Mouse (Mus musculus) adrenal gland, postnatal 4 days (tissue): Measurements from ENCODE around the gene Tfap2b. TPM values are rescaled to one million over a fixed set of nuclear protein-coding genes. Genes with fewer than 3 reads are reported as not detected.

ENCODE experiments used
- DNase-seq, 2 experiments: peaks; one replicate each; pipeline ENCODE4 v3.0.0; 2021 to 2022; ENCODE audit warnings: low spot score in 2 of 2, mixed read lengths in 2 of 2
- total RNA-seq, 2 experiments: library from RNA; stranded (reverse); gene quantifications; 2 replicates each; pipeline ENCODE4 v1.2.3; 2021

Gene Tfap2b
- total RNA-seq, 2 experiments from 2014 or later = 20.3 to 29.9 TPM

GRCm38 (mm10) chr1:19231574-19232080, 22.9 kb downstream of the Tfap2b start:
- no peak for DNase-seq

DNA sequence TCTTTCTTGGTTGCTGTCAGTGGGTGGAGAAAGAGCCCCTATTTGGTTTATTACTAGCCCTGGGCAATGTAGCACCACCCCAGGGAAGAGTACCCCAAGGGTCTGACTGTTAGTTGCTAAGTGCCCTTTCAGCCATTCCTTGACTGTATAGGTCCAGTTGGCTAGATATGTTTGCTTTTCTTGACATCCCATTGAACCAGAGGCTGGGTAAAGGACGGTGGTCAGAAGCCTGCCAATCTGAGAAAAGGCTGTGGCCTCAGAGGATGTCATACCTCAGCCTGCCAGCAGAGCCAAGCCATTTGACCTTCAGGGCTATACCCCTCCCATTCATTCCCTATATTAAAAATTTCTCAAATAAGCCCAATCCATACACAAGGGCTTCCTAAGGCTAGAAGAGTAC, 24.0 kb downstream of the Tfap2b start:
- DNase-seq = no peak

GRCm38 (mm10) chr1:19233857-19234256, 25.1 kb downstream of the Tfap2b start:
- DNase-seq = no peak

GRCm38 (mm10) chr1:19234432-19235205, 25.9 kb downstream of the Tfap2b start:
- DNase-seq = no peak

- no peak for DNase-seq
Observed at GRCm38 (mm10) chr1:19236051-19236450, 27.3 kb downstream of the Tfap2b start.

GRCm38 (mm10) chr1:19236591-19236990, 27.9 kb downstream of the Tfap2b start:
- no peak for DNase-seq

DNA sequence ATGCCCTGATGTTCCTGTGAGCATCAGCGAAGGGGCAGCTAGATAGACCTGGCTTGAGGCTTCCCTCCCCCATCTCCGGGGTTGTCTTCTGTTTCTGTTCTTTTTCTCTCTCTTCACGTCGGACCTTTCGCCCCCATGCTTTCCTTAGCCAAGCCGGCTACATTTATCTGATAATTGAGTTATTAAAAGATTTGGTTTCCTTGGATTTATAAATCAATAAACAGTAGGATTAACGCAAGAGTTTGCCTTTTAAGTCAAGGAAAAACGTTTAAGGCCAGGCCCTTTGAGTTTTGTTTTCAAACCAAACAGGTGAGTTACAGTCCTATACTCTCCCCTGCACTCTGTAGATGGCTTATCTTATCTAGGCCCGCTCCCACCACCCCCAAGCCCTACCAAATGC, 28.3 kb downstream of the Tfap2b start:
- DNase-seq = no peak

DNA sequence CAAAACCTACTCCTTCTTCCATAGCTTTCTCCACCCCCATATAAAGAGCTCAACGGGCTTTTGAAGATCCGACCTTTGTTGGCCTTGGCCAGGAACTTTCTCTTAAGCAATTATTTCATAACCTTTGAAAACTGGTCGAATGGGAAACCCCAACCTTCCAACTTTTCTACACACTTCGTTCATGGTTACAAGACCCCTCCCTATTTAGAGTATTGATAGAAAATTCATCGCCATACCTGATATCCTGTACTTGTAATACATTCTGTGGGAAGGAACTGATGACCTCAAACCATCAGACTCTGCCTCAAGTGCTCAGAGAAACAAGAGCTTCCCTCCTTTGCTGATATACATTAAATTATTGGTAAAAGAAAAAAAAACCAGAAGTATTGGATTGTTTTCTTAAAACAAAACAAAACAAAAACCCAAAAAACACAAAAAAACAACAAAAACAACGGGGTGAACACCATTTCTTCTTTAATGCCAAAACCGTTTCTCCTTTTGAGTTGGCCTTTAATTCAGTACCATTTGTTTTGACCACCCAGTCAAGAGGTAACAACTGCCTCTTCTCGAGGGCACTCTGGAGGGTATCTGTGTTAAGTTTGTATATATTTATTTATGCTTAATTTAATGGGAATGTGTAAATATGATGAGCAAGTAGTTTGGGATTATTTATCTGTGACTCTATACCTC, 29.2 kb downstream of the Tfap2b start:
- no peak for DNase-seq

DNA sequence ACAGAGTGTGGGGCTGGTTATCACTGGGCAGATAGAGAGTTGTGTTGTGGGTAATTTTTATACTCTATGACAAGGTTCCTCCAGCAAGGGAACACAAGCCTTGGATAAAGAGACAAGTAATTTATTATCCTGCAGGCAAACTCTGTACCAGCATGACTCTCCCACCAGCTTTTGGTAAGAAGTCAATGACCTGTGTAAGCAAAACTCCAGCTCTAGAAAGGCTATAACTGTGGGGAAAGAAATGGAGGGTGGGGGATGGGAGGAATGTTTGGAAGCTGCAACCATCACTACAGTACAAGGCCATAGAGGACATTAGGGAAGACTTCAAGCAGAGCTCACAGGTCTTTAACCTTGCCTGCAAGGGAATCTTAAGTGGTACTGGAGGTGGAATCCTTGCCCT, 31.3 kb downstream of the Tfap2b start:
- DNase-seq = no peak

GRCm38 (mm10) chr1:19241316-19241715, 32.6 kb downstream of the Tfap2b start:
- DNase-seq = no peak

GRCm38 (mm10) chr1:19242021-19242420, 33.3 kb downstream of the Tfap2b start:
- no peak for DNase-seq

- no peak for DNase-seq
Observed at GRCm38 (mm10) chr1:19245032-19245431, 36.3 kb downstream of the Tfap2b start.

GRCm38 (mm10) chr1:19251286-19251685, 42.6 kb downstream of the Tfap2b start:
- DNase-seq = no peak

DNA sequence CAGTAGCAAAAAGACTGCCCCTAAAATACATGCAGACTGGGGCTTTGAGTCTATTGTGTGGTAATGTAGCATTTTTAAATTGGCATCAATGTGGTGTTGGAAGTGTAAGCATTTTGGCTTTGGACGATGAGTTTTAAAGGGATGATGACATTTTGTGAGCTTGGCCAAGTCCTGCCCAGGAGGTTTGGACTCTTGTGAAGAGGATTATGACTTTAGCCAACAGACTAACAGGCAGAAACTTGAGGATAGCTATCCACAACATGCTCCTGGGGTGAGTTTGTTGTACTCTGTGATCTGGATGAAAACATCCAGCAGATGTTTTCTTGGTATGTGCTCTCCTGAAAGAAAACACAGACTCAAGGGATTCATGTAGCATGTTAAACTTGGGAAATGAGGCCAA, 60.9 kb downstream of the Tfap2b start:
- DNase-seq = no peak

Other genes with a start within 250 kb of the Tfap2b start
- under 1 TPM in 1 of 2 experiments, not detected in 1; 0.62 TPM for gene Tfap2d, start 105.9 kb upstream of the Tfap2b start, total RNA-seq